Mouse (Mus musculus): Measurements from ENCODE around the gene Rara.

GRCm38 (mm10) chr11:98981997-98982772 is 54.6 kb downstream of the Rara start:
- TF ChIP-seq CTCF (IDR thresholded peaks at IDR 0.05; ENCODE audit: insufficient read depth, low read depth, low read length) (peak; percentile 57), POLR2A (IDR thresholded peaks at IDR 0.05; ENCODE audit: insufficient read depth, low read depth, low read length) (peak; percentile 57)
